Mouse (Mus musculus) regulatory T cell (primary cell): Measurements from ENCODE around the gene A930018P22Rik.
"Not testable (repeated sequence)": the region's sequence is repeated elsewhere in the genome, so short reads cannot be mapped to it uniquely, and the experiment has no call there.

ENCODE experiments used
- in situ Hi-C: fragments of 300-600 bp; cut with MboI, MseI; formaldehyde crosslinking; loops from one replicate; pipeline ENCODE4 v1.15.1; 2025; ENCODE audit warnings: high pct_unique_total_duplicates

Gene A930018P22Rik

GRCm38 (mm10) chr2:104122505-104123378 lies at the start of gene A930018P22Rik:
A930018P22Rik (plus strand) TSS chr2:104122769.
- in situ Hi-C loops, result no loop called here

- in situ Hi-C loops, result not testable (repeated sequence)
These were observed 44.3 kb upstream of the A930018P22Rik start for GRCm38 (mm10) chr2:104078285-104078684.

DNA sequence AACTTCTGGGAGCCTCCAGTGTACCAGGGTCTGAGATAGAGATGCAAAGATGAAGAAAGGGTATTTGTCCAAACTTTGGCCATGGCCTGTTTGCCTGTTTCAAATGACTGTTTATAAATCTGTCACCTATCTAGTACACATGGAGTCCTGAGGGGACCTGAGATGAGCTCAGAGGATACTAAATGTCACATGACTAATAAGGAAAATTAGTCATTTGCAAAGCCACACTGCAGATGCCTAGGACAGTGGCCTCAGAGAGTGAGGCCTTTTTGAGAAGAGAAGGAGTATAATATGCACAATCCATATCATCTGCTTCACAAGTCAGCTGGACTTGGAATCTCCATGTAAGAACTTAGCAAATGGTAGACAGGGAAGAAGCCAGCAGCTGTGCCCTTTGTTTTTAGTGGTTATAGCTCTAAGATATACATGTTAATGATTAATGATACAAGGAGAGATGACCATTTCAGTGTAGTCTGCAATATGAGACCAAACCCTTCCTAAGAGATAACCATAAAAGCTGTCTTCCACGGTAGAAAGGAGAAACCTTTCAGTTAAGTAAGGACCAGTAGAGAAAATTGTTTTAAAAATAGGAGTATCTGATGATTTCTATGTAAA lies 41.0 kb upstream of the A930018P22Rik start:
- in situ Hi-C loops, result not testable (repeated sequence)

DNA sequence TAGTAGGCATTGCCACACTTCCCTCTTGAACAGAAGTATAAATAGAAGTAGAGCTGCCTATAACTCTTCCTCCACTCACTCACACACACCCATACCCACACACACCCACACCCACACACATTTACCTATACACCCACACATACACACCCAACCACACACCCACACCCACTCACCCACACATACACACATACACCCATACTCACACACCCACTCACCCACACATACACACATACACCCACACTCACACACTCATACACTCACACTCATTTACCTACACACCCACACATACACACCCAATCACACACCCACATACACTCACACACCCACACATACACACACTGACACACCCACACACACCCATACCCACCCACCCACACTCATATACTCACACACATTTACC lies 40.1 kb upstream of the A930018P22Rik start:
- in situ Hi-C loops, result no loop called here

- in situ Hi-C loops, result not testable (repeated sequence)
These were observed 38.5 kb upstream of the A930018P22Rik start for GRCm38 (mm10) chr2:104084027-104084426.

GRCm38 (mm10) chr2:104087562-104087961 lies 35.0 kb upstream of the A930018P22Rik start:
- in situ Hi-C loops, result not testable (repeated sequence)

- in situ Hi-C loops, result no loop called here
These were observed 29.3 kb upstream of the A930018P22Rik start for GRCm38 (mm10) chr2:104093305-104093704.

DNA sequence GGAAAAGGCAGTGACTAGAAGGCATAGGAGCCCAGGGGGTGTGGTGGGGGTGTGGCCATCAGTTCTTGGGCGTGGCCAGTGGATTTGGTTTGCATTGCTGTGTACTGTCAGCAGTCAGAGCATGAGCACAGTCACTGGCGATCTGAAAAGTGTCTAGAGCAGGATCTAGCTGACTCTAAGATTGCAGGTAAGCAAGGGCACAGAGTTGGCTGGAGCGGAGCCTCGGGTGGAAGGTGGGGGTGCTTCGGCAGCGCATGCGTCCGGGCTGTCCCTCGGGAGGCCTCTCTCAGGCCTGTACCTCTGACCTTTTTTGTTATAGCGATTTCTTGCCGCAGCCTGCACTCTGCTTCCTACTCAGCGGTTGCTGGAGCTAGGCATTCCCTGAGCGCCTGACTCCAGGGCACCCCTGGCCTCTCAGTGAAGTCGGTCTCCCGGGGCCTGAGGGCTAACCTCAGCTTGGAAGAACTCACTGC lies 26.8 kb upstream of the A930018P22Rik start, which contains the start of gene Cd59a:
TSS of gene Cd59a (plus strand) at position 61 of the 473 bp plus-strand sequence.
- in situ Hi-C loops, result no loop called here

DNA sequence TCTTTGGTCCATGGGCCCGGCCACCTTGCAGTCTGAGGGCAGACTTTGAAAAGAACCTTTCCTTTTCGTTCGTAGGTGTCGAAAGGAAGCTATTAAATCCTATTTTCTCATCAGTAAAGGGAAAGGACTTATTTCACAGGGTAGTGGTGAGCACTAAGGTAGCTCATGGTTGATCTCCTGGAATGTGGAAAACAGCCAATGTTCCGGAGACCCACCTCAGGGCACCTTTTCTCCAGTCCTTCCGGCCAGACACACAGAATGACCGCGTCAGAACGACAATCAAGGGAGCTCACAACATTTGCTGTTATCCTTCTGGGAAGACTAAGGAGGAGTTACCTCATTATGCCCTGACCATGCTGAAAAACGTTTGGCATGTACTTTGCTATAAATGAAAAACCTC lies 26.3 kb upstream of the A930018P22Rik start:
- in situ Hi-C loops, result no loop called here

DNA sequence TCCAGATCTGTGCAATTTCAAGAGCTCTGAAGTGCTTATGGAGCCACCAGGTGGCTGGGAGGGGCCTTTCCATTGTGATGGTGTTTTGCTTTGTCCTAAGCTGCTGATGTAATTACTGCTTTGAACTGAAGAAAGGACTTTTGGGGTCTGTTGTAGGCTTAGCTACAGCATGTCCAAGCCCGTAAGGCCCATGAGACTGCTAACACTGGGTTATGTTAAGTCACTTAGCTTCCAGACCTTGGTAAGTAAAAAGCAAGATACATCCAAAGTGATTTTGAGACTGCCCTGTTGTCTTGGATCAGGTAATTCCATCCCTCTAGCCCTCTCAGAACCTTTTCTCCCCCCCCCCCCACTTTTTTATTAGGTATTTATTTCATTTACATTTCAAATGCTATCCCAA lies 25.8 kb upstream of the A930018P22Rik start:
- in situ Hi-C loops, result not testable (repeated sequence)

DNA sequence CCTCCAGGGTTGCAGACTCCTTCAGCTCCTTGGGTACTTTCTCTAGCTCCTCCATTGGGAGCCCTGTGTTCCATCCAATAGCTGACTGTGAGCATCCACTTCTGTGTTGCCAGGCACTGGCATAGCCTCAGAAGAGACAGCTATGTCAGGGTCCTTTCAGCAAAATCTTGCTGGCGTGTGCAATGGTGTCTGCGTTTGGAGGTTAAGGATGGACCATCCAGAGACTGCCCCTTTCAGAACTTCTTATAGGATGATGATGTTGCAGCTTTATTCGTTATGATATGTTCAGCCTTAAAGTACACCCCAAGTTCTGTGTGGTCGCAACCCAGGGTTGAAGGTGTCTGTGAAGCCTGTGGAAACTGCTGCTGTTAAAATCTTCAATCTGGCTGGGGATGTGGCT lies 25.2 kb upstream of the A930018P22Rik start:
- in situ Hi-C loops, result not testable (repeated sequence)

- in situ Hi-C loops, result no loop called here
These were observed 23.9 kb upstream of the A930018P22Rik start for GRCm38 (mm10) chr2:104098529-104099230.

- in situ Hi-C loops, result no loop called here
These were observed 23.4 kb upstream of the A930018P22Rik start for GRCm38 (mm10) chr2:104099231-104099585.

- in situ Hi-C loops, result no loop called here
These were observed 22.6 kb upstream of the A930018P22Rik start for GRCm38 (mm10) chr2:104099946-104100345.

DNA sequence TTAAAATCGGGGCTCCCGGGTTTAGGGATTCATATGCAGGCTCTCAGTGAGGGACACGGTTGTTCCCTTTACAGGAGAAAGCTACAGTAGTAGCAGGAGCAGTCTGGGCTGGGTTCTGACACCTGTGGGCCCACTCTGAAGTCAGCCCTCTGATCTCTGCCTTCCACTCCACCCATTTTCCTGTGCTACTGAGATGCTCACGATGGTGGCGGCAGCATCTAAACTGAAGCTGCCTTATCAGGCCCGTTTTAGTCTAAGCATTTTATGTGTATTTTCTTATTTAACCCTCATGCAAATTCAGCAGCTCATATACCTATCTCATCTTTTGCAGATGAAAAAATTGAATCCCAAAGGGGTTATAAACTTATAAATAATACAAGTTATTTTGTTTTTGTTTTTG lies 17.8 kb upstream of the A930018P22Rik start:
- in situ Hi-C loops, result no loop called here

DNA sequence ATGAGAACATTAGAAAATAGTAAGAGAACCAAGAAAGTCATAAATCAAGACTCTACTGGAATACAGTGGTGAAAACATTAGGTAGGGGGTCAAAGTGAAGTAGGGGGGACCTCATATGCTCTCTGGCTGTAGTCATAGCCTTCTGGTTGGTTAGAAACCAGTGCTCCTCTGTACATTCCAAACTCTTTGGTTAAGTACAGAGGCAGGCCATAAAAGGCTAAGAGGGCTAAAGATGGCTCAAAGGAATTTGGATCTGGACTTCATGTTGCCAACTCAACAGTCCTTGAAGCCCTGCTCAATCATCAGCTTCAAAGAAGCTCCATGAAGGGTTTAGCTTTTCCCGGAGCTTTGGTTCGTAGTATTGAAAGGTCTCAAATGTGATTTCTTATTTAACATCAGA lies 13.5 kb upstream of the A930018P22Rik start:
- in situ Hi-C loops, result not testable (repeated sequence)

DNA sequence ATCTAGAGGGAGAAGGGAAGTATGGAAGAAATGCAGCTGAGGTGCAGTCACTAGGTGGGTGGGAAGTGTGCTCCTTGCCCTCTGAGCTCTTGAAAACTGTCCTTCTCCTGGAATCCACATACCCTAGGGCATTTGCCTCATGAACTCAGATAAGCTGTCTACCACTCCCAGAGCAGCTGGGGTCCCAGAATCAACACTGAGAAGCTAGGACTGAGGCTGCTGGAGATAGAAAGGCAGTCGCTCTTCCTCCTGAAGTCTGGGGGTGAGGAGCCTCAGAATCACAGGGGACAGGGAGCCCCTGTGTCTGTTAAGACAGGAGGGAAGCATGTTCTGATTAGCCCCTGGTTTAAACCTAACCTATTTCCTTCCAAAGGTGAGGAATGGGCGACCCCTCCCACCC lies 13.0 kb upstream of the A930018P22Rik start:
- in situ Hi-C loops, result no loop called here

DNA sequence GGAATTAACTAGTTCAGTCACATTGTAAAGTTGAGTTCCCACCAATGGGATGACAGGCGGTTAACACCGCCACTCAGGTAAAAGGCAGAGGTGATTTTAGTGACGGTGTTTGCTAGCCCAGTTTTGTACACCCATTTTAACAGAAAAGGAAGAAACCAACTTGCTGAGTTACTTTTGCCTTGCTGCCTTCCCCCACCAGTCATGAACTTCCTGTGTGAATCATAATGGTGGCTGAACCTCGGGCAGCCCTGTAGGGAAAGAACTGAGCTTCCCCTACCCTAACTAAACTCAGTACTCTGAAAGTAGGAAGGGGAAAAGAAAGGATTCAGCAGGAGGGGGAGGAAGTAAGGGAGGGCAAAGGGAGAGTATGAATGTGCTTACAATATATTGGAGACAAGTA lies 12.5 kb upstream of the A930018P22Rik start:
- in situ Hi-C loops, result no loop called here

DNA sequence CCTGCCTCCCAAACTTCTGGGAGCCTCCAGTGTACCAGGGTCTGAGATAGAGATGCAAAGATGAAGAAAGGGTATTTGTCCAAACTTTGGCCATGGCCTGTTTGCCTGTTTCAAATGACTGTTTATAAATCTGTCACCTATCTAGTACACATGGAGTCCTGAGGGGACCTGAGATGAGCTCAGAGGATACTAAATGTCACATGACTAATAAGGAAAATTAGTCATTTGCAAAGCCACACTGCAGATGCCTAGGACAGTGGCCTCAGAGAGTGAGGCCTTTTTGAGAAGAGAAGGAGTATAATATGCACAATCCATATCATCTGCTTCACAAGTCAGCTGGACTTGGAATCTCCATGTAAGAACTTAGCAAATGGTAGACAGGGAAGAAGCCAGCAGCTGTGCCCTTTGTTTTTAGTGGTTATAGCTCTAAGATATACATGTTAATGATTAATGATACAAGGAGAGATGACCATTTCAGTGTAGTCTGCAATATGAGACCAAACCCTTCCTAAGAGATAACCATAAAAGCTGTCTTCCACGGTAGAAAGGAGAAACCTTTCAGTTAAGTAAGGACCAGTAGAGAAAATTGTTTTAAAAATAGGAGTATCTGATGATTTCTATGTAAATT lies 11.3 kb upstream of the A930018P22Rik start:
- in situ Hi-C loops, result not testable (repeated sequence)

- in situ Hi-C loops, result not testable (repeated sequence)
These were observed 9.0 kb upstream of the A930018P22Rik start for GRCm38 (mm10) chr2:104113563-104113962.

GRCm38 (mm10) chr2:104114898-104115297 lies 7.7 kb upstream of the A930018P22Rik start:
- in situ Hi-C loops, result no loop called here

GRCm38 (mm10) chr2:104117173-104117572 lies 5.4 kb upstream of the A930018P22Rik start:
- in situ Hi-C loops, result not testable (repeated sequence)
